Mouse (Mus musculus): ENCODE results near the gene Tmem161a.

DNA sequence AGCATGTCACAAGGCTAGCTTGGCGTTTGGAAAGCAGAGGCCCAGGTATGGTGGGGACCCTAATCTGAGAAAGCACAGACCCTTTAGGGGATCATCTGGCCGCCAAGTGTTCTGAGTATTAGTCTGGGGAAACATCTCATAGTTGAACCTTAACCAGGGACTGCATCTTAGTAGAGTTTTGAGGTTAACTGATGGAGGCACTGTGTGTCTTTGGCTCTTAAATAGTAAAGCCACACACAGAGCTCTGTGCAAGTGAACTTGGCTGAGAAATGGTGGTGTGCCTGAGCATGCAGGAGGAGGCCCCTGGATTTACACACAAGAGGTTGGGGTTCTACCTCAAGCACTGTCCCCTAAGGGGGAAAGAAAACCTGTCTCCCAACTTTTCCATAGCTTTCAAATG, 6.1 kb downstream of the Tmem161a start:
- TF ChIP-seq CEBPB (IDR thresholded peaks at IDR 0.05; ENCODE audit: low read depth) (no peak), CTCF (IDR thresholded peaks at IDR 0.05; ENCODE audit: control insufficient read depth, insufficient read depth, insufficient read length) (no peak), MAX (IDR thresholded peaks at IDR 0.05) (no peak), MYOG (IDR thresholded peaks at IDR 0.05; ENCODE audit: control insufficient read depth, extremely low read depth, insufficient read length) (no peak), USF1 (IDR thresholded peaks at IDR 0.05; ENCODE audit: low read depth) (no peak)
